Mouse (Mus musculus) embryonic facial prominence, embryonic 10.5 days (tissue): ENCODE data around the gene Ubac2. TPM values are rescaled to one million over a fixed set of nuclear protein-coding genes. Genes with fewer than 3 reads are reported as not detected.

Experiments used
- DNase-seq: peaks from one replicate; pipeline ENCODE4 v3.0.0-alpha.2; 2017; ENCODE audit warnings: low spot score
- H3K27ac ChIP-seq: fragments of 300-500 bp; sonication (generic); replicated peaks from 2 replicates; pipeline ENCODE4 v1.5.1; 2016; ENCODE audit warnings: mild to moderate bottlenecking
- H3K27me3 ChIP-seq: fragments of 300-500 bp; sonication (generic); replicated peaks from 2 replicates; pipeline ENCODE4 v1.6.1; 2016; ENCODE audit warnings: low read depth, mild to moderate bottlenecking; ENCODE audit not compliant: poor library complexity, severe bottlenecking
- H3K36me3 ChIP-seq: fragments of 300-500 bp; sonication (generic); replicated peaks from 2 replicates; pipeline ENCODE4 v1.6.1; 2016; ENCODE audit warnings: mild to moderate bottlenecking, moderate library complexity
- H3K4me1 ChIP-seq: fragments of 300-500 bp; sonication (generic); 2 replicates; pipeline ENCODE4 v1.6.1; 2016
- H3K4me3 ChIP-seq: fragments of 300-500 bp; sonication (generic); 2 replicates; pipeline ENCODE4 v1.5.1; 2016; ENCODE audit warnings: mild to moderate bottlenecking, moderate library complexity
- H3K9me3 ChIP-seq: fragments of 300-500 bp; sonication (generic); 2 replicates; pipeline ENCODE4 v1.6.1; 2016; ENCODE audit warnings: mild to moderate bottlenecking
- WGBS: fragments of 180-500 bp; shearing (Covaris S2); methylation state at CpG from one replicate; pipeline ENCODE4 v1.1.7; 2016; 5-methylcytosine and 5-hydroxymethylcytosine counted together
- polyA plus RNA-seq: library from polyadenylated mRNA; unstranded; fragments of >200 nt; fragmentation: Nextera tagmentation; extraction: Ambion mirVana; gene quantifications from 2 replicates; pipeline ENCODE4 v1.2.1, GENCODE M21; 2016

The Ubac2 gene
- polyA plus RNA-seq, 1 experiment from 2014 or later: 70.5 TPM

GRCm38 (mm10) chr14:121947201-121947760, 68.9 kb downstream of the Ubac2 start:
- no peaks in the 10 kb centered on the region for H3K4me1 ChIP-seq
- H3K27ac ChIP-seq: no peak overlapping the region
- WGBS: 84% methylated on average over 8 of the region's 8 CpGs
- DNase-seq: no peak
- H3K27me3 ChIP-seq: no peaks in the 10 kb centered on the region
- H3K9me3 ChIP-seq: peaks cover 7% of the 10 kb centered on the region; the same call in 1 of the 2 replicates
- H3K4me3 ChIP-seq: no peak overlapping the region
- H3K36me3 ChIP-seq: no peaks in the 10 kb centered on the region

GRCm38 (mm10) chr14:121947966-121948365, 69.5 kb downstream of the Ubac2 start:
- Histone ChIP-seq H3K27ac (no peak overlapping the region), H3K27me3 (no peaks in the 10 kb centered on the region)
- 82% methylated on average over 3 of the region's 3 CpGs for WGBS

DNA sequence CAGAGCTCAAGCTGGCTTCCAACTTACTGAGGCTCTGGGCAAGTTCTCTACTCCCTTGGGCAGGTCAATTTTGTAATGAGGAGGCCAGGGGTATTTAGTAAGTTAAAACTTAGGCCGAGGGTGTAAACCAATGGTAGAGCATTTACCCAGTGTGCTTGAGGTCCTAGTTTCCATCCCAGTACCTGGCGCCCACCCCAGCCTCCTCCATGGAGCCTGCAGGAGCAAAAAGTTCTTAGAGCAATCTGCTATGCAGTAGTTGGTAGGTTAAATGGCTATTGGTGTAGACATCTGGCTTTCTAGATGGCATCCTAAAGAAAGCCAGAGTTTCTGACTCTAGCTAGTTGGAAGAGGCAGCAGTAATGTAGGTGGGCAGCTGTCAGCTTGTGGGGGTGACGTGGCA, 71.0 kb downstream of the Ubac2 start:
- no peaks in the 10 kb centered on the region; the same call in 1 of the 2 replicates for H3K9me3 ChIP-seq
- H3K36me3 ChIP-seq: peaks cover 7% of the 10 kb centered on the region; the same call in 1 of the 2 replicates
- H3K27me3 ChIP-seq: no peaks in the 10 kb centered on the region
- DNase-seq: no peak
- H3K27ac ChIP-seq: no peak overlapping the region
- WGBS: 89% methylated on average over 3 of the region's 3 CpGs
- H3K4me3 ChIP-seq: no peak overlapping the region
- H3K4me1 ChIP-seq: no peaks in the 10 kb centered on the region

More at GRCm38 (mm10) chr14:121947966-121948365, 69.5 kb downstream of the Ubac2 start:
- Histone ChIP-seq H3K4me1 (no peaks in the 10 kb centered on the region), H3K36me3 (no peaks in the 10 kb centered on the region), H3K4me3 (no peak overlapping the region), H3K9me3 (peaks cover 4% of the 10 kb centered on the region; the same call in 1 of the 2 replicates)
- DNase-seq: no peak

GRCm38 (mm10) chr14:121949897-121950296, 71.5 kb downstream of the Ubac2 start:
- Histone ChIP-seq H3K27ac (no peak overlapping the region), H3K36me3 (peaks cover 9% of the 10 kb centered on the region; the same call in 1 of the 2 replicates), H3K4me1 (no peaks in the 10 kb centered on the region), H3K27me3 (no peaks in the 10 kb centered on the region), H3K4me3 (no peak overlapping the region), H3K9me3 (no peaks in the 10 kb centered on the region; the same call in 1 of the 2 replicates)
- WGBS: 94% methylated on average over 5 of the region's 5 CpGs
- DNase-seq: no peak

- Histone ChIP-seq H3K4me3 (no peak overlapping the region), H3K4me1 (no peaks in the 10 kb centered on the region), H3K9me3 (no peaks in the 10 kb centered on the region), H3K36me3 (peaks cover 9% of the 10 kb centered on the region; the same call in 1 of the 2 replicates), H3K27me3 (no peaks in the 10 kb centered on the region), H3K27ac (no peak overlapping the region)
- DNase-seq: no peak
- WGBS: 81% methylated on average over 2 of the region's 2 CpGs
These were observed 73.1 kb downstream of the Ubac2 start for GRCm38 (mm10) chr14:121951399-121952045.

GRCm38 (mm10) chr14:121952046-121952400, 73.6 kb downstream of the Ubac2 start:
- Histone ChIP-seq H3K4me1 (no peaks in the 10 kb centered on the region), H3K36me3 (peaks cover 9% of the 10 kb centered on the region; the same call in 1 of the 2 replicates), H3K4me3 (no peak overlapping the region), H3K27ac (no peak overlapping the region), H3K9me3 (no peaks in the 10 kb centered on the region), H3K27me3 (no peaks in the 10 kb centered on the region)
- no peak for DNase-seq
- 88% methylated on average over 5 of the region's 5 CpGs for WGBS

GRCm38 (mm10) chr14:121954129-121954528, 75.7 kb downstream of the Ubac2 start:
- Histone ChIP-seq H3K36me3 (peaks cover 9% of the 10 kb centered on the region; the same call in 1 of the 2 replicates), H3K27ac (no peak overlapping the region), H3K4me3 (no peak overlapping the region), H3K9me3 (no peaks in the 10 kb centered on the region), H3K27me3 (no peaks in the 10 kb centered on the region), H3K4me1 (no peaks in the 10 kb centered on the region)
- no peak for DNase-seq
- 94% methylated on average over 11 of the region's 11 CpGs for WGBS

GRCm38 (mm10) chr14:121954608-121955007, 76.2 kb downstream of the Ubac2 start:
- no peak overlapping the region for H3K27ac ChIP-seq
- WGBS: 97% methylated on average over 12 of the region's 12 CpGs
- no peaks in the 10 kb centered on the region for H3K4me1 ChIP-seq
- H3K27me3 ChIP-seq: no peaks in the 10 kb centered on the region
- H3K4me3 ChIP-seq: no peak overlapping the region
- H3K36me3 ChIP-seq: peaks cover 9% of the 10 kb centered on the region; the same call in 1 of the 2 replicates
- H3K9me3 ChIP-seq: no peaks in the 10 kb centered on the region
- DNase-seq: no peak

- no peaks in the 10 kb centered on the region for H3K27me3 ChIP-seq
- no peak overlapping the region for H3K4me3 ChIP-seq
- no peaks in the 10 kb centered on the region for H3K4me1 ChIP-seq
- H3K36me3 ChIP-seq: peaks cover 9% of the 10 kb centered on the region; the same call in 1 of the 2 replicates
- no peak for DNase-seq
- H3K27ac ChIP-seq: no peak overlapping the region
- 89% methylated on average over 5 of the region's 5 CpGs for WGBS
- no peaks in the 10 kb centered on the region for H3K9me3 ChIP-seq
These were observed 76.9 kb downstream of the Ubac2 start for GRCm38 (mm10) chr14:121955176-121955795.

GRCm38 (mm10) chr14:121956291-121956690, 77.9 kb downstream of the Ubac2 start:
- H3K27ac ChIP-seq: no peak overlapping the region
- peaks cover 9% of the 10 kb centered on the region; the same call in 1 of the 2 replicates for H3K36me3 ChIP-seq
- WGBS: 88% methylated on average over 5 of the region's 5 CpGs
- H3K27me3 ChIP-seq: no peaks in the 10 kb centered on the region
- H3K4me1 ChIP-seq: no peaks in the 10 kb centered on the region
- no peak for DNase-seq
- no peak overlapping the region for H3K4me3 ChIP-seq
- H3K9me3 ChIP-seq: no peaks in the 10 kb centered on the region

DNA sequence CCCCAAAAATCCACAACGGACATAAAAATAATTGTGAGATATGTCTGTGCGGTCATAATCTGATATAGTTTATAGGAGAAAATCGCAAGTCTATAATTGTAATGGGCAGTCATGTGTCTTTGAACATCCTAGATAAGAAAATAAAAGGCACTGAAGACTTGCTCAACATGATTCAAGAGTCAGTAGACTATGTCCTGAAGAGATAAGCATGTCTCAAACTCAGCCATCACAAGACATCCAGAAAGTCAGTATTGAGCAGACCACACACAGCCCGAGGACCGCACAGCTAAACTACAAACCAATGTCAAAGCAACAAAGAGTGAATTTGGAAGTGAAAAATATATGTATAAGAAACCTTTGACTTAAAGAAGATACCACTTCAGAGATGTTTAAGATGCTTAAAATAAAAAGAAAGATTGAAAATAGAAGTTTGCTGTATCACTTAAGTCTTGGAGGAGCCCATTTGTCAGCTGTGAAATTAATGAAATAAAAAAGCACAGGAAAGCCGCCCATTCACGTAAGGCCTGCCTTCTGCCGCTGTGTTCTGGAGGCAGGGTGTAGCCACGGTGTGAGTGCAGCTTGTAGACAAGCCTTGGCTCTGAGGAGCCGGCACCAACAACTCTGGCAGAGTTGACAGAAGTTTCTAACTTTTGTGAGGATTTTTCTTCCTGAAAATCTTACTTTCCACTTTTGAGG, 78.9 kb downstream of the Ubac2 start:
- Histone ChIP-seq H3K4me1 (peaks cover 3% of the 10 kb centered on the region; the same call in 1 of the 2 replicates), H3K27ac (no peak overlapping the region), H3K4me3 (no peak overlapping the region), H3K27me3 (no peaks in the 10 kb centered on the region), H3K36me3 (peaks cover 9% of the 10 kb centered on the region; the same call in 1 of the 2 replicates), H3K9me3 (no peaks in the 10 kb centered on the region)
- WGBS: 95% methylated on average over 10 of the region's 10 CpGs
- no peak for DNase-seq

GRCm38 (mm10) chr14:121958041-121958750, 79.8 kb downstream of the Ubac2 start:
- peaks cover 9% of the 10 kb centered on the region; the same call in 1 of the 2 replicates for H3K36me3 ChIP-seq
- no peak overlapping the region for H3K27ac ChIP-seq
- 93% methylated on average over 3 of the region's 3 CpGs for WGBS
- H3K4me3 ChIP-seq: no peak overlapping the region
- H3K9me3 ChIP-seq: no peaks in the 10 kb centered on the region
- DNase-seq: no peak
- no peaks in the 10 kb centered on the region for H3K27me3 ChIP-seq
- peaks cover 3% of the 10 kb centered on the region; the same call in 1 of the 2 replicates for H3K4me1 ChIP-seq
